Mouse (Mus musculus) lung, postnatal 14 days (tissue): ENCODE results near the gene Mycl.

Source experiments
- DNase-seq: peaks from one replicate; pipeline ENCODE4 v3.0.0; 2021

The Mycl gene

DNA sequence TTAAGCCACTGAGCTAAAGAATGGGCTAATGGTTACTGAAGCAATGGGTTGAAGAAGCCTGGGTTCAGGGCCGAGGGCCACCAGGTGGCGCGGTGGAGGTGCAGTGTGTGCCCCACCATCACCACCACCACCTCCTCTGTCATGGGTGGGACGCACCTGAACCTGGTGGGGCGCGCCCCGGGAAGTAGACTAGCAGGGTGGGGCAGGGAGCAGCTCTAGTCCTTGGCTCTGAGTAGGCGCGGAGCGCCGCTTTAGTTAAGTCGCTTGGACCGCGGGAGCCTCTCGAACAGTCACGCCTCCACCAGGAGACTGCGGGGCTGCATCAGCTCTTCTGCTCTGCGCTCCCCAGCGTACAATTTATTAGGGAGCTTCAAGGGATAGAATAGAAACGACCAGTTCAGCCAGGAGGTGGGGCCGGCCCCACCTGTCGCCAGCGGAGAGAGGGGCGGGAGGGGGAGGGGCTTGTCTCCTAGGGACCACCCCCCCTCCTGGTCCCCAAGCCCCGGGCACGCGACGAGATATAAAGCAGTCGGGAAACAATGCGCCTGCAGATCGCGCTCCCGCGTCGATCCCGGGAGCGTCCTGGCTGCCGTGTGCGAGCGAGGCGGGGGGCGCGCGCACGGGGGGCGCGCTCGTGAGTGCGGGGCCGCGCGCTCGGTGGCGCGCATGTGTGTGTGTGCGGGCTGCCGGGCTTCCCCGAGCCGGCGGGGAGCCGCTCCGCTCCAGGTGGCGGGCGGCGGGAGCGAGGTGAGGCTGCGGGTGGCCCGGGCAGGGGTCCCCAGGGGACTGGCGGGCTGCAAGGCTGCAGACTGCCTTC is at the start of gene Mycl:
Gene Mycl (plus strand): TSS at position 249 of the 817 bp plus-strand sequence.
- peak; percentile 90 for DNase-seq

DNA sequence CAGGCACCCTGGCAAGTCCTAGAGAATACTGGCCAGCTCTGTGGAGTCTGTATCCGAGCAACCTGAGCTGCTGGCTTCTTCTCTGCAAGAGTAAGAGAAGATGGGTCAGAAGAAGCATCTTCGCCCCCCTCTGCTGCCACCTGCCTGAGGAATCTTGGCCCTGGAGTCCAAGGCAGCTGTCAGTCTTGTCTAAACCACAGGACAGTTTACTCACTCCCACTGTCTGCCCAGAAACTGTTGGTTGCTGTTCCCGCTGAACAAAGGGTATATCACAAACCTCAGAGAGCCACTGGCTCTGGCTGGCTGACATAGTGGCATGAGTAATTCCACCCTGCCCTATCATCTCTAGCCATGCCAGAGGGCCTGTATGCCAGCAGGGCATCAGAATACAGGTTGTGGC is 48.2 kb upstream of the Mycl start:
- no peak for DNase-seq

DNA sequence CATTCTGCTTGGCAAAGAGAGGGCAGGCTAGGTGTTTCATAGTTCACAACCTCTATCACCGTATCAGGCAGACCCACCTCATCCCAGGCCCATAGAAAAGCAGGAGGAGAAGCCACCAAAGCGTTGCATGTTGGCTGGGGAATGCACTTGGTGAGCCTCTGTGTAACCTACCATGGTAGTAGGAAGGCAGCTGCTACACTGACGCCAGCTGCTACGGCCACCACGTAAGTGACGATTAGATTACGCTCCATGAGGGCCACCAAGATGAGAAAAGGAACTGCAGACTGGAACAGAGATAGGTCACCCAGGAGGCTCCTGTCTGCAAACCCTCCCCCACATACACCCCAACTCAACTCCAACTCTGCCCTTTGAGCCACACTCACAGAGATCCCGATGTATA is 46.4 kb upstream of the Mycl start:
- no peak for DNase-seq

DNA sequence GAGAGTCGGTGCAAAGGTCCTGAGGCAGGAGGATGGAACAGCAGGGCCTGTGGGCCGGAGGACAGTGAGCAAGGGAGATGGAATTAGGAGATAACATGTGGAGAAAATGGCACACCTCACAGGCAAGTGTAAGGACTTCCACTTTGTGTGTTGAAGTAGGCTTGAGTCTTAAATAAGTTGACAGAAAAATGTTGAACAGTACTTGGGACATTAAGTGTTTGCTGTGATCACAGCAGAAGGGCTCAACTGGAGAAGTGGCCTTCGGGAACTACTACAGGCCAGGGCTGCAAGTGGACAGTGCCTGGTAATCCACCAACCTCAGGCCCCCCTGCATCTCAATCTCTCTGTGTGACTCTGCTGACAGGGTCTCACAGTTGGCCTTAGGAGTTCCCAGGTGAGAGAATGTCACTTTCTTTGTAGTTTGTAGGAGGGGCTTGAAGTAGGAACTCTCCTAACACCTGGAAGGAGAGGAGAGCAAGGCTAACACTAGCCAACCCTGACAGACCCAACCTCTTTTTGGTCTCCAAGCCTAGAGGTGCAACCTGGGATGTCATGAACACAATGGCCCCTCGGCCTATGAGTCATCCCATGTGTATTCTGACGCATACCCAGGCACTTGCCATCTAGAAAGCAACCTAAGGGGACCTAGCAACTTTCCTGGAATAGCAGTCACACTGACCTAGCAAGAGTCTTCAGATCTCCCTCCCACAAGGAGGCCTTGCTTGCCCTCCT is 40.6 kb upstream of the Mycl start:
- no peak for DNase-seq

DNA sequence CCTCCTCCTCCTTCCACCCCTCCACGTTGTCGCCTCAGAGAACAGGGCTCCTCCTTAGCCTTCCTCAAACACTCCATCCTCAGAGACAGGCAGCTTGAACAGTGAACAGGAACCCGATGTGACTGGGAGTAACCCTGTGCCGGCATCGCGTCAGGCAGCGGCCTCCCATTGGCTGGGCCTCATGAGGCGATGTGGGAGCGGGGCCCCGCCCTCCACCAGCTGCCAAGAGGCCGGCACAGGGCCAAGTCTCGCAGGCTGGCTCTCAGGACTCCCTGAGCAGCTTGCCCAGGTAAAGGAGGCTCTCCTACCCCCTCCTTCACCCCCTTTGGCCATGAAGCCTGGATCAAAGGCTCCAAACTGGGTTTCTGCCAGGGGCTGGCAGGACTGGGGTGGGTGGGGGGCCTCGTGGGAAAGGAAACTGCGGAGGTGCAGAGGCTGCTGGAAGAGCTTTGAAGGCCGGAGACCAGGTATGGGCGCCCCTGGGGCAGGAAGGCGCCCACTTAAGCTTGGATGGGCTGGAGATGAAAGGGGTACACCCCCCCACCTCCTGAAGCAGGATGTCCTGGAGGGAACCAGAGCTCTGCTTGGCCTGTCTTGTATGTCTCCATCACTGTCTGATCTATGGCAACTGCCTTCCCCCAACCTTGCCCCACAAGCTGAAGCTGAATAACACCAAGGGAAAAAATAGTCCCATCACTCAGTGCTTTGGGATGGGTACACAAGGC is 39.9 kb upstream of the Mycl start:
- DNase-seq: peak; percentile 87

DNA sequence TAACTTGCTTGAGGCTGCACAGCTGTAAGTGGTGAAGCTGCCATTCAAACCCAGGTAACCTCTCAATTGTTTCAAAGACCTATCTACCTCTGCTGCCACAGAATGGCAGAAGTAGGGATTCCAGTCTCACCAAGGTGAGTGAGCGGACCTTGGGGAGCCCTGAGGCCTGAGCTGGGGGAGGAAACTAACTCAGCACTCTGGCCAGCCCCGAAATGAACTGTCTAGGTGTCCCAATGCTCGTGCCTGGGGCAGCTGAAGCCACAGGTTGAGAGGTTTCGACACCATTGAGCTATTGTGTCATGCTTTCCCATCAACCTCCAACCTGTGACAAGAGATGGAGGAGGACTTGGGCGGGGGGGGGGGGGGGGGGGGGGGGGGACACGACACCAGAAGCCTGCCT is 39.2 kb upstream of the Mycl start:
- DNase-seq: no peak

DNA sequence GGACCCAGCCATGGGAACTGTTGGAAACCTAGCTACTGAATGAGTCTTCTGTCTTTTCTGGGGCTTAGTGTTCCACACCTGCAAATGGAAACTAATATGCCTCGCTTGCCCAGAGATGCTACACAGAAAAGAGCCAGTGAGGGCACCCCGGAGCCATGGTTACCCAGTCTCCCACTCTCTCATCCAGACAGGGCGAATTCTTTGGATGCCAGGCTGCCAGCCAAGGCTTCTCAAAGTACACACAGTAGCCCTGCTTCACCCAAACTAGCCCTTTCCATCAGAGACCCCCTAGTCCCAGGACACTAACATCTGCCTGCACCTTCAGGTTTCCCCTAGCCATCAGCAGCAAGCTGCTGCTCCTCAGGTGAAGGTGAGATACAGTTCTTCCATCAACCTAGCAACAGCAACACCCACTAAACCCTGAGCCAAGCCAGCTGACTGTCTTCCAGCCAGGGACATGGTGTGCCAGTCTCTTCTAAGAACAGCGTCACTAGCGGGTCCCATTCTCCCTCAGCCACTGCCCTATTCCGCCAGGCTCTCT is 36.9 kb upstream of the Mycl start:
- no peak for DNase-seq

DNA sequence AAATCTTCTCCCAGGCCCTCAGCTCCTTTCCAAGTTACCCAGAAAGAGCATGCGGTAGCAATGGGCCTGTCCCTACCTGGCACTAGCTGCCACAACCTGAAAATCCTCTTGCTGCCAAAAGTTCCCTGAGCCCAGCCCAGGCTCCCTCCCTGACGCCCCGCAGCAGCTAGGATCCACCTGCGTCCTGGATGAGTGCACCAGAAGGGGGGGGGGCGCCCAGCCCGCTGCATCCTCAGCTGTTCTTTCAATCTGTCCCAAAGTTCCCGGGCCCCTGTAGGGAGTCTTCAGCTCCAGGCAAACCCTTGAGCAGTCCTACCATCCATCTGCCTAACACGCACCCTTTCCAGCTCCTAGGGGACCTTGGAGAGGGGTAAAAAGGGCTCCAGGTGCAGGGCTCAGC is 35.6 kb upstream of the Mycl start:
- DNase-seq: no peak

DNA sequence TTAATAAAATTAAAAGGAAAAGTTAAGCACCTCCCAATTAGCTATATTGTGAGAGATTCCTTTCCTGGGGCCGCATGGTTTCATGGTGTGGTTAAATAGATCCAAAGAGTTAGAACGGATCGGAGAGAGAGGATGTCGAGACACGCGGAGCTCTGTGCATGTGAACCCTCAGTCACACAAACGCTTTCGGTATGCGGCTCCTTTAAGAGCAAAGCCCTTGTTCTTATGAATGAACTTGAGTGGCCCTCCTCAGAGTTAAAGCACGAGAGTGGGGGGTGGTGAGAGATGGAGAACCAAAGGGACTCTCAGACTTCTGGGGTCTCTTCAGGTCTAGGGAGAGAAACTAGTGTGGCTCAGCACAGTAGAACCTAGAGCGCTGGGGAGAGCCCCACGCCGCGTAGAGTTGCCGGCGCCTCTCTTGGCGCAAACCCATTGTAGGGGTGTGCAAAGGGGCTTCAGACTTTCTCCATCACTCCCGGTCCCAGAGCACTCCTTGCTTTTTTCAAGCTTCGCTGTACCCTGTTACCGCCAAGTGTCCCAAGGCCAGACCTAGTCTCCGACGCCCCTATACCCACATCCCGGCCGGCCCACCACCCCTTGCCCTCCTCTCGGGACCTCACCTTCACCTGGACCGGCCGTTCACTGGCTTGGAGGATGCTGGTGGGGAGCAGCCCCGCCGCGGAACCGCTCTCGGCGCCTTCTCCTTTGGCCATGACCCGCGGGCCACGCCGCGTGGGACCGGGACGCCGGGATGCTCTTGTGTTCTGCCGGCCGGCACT is 34.9 kb upstream of the Mycl start:
- DNase-seq: no peak

DNA sequence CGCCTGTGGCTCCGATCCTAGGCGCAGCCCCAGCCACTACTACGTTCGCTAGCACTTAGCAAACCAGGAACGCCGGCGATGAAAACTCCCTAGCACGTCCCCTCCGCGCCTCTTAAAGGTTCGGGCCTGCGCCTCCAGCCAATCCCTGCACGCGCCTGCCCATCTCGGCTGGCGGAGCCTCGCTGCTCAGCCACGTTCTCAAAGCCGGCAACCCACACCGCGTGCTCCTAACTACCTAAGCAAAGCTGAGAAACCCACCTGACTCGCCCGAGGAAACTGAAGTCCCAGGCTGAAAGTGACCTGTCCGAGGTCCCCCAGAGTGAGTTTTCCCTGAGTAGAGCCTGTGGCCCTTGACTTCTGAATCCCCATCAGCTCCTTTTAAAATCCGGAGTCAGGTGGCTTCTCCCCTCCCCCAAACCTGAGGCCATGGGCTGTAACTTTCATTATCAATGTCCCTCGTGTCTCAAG is 34.3 kb upstream of the Mycl start, which contains the start of gene Mfsd2a:
Gene Mfsd2a (minus strand): TSS at position 89 of the 468 bp plus-strand sequence.
- DNase-seq: peak; percentile 58

DNA sequence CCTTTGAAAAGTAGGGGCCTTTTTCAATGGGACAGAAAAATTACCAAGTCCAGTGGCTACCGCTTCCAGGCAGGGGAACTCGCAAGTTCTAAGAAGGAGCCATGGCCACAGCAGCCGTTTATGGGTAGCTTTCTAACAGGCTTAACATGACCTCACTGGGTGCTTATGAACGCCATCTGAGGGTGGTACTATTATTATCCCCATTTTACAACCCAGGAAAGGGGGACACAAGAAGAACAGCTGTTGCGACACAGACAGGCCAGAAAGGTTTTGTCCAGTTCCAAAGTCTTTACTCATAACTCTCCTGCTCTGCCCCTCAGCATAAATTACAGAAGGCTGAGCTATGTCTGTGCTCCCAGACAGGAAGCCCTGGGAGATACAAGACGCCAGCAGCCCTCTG is 33.9 kb upstream of the Mycl start:
- no peak for DNase-seq

DNA sequence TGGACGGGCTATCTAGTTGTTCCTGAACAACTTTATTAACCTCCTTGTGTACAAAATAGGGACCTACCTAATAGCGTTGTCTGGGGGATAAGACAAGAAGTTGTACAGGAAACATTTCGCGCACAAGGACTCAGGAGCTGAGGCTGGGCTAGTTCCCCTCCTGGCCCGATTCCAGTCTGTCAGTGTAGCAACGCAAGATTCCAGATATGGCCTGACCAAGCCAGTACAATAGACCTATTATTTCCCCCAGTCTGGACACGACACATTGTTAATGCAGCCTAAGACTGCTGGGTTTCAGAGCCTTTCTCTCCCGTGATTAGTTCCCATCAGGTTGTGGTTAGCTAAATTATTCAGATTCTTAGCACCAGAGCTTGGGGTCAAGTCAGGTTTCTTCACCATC is 32.7 kb upstream of the Mycl start:
- no peak for DNase-seq

DNA sequence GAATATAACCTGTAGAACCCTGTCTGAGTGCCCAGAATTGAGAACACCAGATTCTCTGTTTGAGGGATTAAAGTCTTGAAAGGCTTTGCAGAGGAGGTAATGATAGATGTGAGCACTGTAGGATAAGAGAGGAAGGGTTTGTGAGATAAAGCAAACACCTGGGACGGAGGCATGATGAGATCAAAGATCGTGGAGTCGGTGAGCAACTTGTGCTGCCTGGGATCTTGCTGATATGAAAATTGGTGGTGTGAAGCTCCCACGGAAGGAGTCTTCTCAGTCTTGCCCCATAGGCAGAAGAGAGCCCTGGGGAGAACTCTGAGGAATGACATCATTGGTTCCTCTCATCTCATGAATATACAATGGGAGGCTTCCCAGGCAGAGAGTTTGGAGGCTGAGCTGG is 27.3 kb upstream of the Mycl start:
- no peak for DNase-seq

DNA sequence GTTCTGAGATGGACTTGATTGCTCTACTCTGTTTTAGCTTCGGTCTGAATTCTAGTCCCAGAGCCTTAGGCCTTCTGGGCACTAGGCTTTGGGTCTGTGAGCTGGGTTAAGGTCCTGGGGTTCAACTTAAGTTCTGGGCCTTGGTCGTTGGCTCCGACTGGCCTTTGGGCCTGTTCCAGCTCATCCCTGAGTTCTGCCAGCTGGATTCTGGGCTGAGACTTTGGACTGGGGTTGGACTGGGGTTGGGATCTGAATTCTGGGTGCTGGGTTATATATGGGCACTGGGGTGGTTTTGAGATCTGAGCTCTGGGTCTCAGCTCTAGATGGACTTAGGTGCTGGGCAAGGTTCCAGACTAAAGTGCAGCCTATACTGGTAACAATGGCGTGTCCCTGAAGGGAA is 24.3 kb upstream of the Mycl start:
- no peak for DNase-seq

DNA sequence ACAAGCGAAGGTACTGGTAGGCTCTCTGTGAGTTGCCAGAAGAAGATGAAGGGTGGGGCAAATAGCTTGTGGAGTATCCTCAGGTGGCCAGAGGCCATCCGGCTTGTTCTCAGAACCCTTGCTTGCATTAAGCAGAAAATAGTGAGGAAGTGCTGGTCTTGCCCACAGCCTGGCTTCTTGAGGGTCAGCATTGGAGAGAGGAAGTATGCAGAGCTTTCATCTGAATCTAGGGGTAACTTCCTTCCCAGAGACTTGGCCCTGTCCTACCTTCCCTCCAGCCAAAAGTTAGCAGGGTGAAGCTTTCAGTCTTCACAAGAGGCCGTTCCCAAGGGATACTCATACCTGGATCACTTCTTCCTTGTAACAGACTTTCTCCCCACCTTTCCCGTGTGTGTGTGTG is 23.8 kb upstream of the Mycl start:
- no peak for DNase-seq

DNA sequence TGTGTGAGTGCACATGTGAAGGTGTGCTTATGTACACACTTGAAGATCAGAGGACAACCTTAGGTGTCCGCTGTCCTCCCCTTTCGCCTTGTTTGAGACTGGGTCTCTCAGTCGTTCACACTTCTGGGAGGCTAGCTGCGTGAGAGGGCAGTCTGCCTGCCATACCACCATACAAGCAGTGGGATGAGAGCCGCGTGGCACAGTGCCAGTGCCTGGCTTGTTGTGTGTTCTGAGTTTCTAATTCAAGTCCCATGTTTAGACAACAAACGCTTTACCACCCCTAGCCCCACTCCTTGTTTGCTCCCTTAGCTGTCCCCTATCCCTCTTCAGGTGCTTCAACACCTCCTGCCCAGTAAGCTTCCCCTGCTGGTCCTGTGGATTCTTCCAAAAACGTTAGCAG is 23.4 kb upstream of the Mycl start:
- no peak for DNase-seq

DNA sequence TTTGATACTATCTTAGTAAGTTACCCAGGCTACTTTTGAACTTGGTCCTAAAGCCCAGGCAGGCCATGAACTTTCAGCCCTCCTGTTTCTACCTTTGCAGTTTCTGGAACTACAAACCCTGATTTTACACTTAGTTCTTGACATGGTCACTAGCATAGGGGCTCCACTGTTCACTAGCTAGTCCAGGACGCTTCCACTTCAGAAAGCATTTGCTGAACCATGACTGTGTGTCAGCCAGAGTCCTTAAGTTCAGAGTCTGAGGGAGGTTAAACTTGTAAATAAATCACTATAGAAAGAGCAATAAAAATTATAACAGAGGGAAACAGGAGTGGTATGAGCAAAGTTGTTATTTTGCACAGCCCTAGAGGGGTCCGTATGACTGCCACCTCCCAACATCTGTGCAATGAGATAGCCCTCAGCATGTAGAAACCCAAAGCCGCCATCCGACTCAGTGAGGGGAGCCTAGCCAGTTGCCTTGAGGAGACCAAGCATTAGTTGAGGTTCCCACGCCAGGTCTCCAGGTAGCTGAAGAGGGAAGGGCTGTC is 20.4 kb upstream of the Mycl start:
- no peak for DNase-seq

DNA sequence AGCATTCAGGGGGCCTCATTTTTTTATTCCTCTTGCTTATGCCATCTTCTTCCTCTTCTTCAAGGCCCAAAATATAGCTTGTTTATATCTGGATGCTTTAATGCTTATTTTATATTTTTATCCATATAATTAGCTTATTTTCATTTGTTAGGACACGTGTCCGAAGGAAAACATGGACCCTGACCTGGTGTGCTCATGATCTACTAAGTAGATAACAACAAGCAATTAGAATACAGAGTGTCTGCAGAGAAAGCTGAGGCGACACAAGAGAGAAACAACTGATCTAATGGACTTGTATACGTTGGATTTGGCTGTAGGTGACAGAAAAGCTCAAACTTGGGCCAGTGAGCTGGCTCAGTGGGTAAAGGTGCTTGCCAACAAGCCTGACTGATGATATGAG is 18.6 kb upstream of the Mycl start:
- no peak for DNase-seq

DNA sequence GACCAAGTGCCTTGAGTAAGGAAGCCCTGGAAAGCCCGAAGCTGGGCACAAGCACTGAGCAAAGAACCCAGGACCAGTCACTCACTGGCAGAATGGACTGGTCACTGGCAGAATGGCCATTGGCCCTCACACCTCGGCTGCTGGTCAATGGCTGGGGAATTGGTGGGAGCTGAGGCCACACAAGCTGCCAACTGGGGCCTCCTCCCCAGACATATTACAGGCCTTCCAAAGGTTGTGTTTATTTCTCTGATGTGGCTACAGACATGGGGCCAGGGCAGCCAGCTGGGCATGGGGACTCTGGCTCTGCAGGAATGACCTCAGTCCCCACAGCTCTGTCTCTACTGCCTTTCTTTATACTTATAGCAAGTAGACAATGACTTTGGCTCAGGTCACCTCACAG is 16.6 kb upstream of the Mycl start:
- no peak for DNase-seq

DNA sequence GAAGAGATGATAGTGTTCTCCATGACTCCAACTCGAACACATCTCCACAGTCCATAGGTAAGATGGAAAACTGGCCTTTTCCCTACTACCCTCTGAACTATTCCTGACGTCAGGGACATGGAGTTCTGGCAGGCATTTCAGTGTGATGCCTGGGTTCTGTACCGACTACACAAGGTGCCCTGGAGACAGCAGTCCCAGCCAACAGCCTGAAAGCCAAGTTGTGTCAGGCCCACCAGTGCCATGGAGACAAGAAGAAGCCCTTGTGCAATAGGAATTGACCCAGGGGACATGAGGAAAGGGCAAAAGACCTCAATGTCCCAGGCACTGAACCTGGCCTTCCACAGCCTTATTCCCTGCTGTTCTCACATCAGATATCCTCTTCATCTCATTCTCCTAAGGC is 15.6 kb upstream of the Mycl start:
- no peak for DNase-seq

DNA sequence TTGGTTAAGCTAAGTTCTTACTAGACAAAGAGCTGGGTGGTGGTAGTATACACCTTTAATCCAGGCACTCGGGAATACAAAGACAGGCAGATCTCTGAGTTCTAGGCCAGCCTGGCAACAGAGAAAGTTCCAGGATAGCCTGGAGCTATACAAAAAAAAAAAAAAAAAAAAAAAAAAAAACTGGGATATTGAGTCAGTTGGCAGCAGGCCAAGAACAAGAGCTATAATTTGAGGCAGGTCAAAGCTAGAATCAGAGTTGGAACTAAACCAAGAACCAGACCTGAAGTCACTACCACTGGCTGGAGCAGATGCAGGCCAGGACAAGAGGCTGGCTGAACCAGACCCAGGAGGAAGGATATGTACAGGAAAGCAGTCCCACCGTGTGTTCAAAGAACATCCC is 14.8 kb upstream of the Mycl start:
- DNase-seq: no peak

DNA sequence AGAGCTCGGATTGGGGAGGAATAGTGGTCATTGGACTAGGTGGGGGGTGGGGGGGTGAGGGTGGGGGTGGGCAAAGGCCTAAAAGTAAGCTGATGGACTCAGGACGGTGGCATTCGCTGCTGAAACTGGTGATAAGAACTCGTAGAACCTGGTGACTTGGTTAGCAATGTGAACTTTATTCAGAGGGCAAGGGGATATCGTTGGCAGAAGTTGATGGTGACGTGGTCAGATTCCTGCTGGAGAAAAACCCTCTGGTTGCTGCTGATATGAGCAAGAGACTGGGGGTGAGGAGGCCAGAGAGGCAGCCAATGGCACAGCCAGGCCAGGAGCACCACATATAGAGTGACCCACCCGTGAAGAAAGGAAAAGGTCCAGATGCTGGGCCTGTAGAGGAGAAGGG is 14.2 kb upstream of the Mycl start:
- no peak for DNase-seq
